Mouse (Mus musculus) embryonic fibroblast, embryonic 13.5 days (primary cell): ENCODE results near the gene Ank. TPM values are rescaled to one million over a fixed set of nuclear protein-coding genes. Genes with fewer than 3 reads are reported as not detected.
A peak's percentile ranks its signal among the peaks of the same experiment; 100 is the strongest.

Source experiments
- H3K27ac ChIP-seq: 2 replicates; pipeline ENCODE4 v1.5.1; 2012; ENCODE audit warnings: low read length, control low read depth, inconsistent platforms; ENCODE audit not compliant: insufficient read depth
- H3K4me1 ChIP-seq: 2 replicates; pipeline ENCODE4 v1.6.1; 2011; ENCODE audit warnings: low read length; ENCODE audit not compliant: control insufficient read depth, insufficient read depth
- H3K4me3 ChIP-seq: 2 replicates; pipeline ENCODE4 v1.5.1; 2011; ENCODE audit warnings: mild to moderate bottlenecking, control low read depth, low read length; ENCODE audit not compliant: insufficient read depth
- CTCF ChIP-seq: IDR thresholded peaks from 2 replicates; pipeline ENCODE4 v1.5.1; 2011; ENCODE audit warnings: mild to moderate bottlenecking, control low read depth, low read length, moderate library complexity, borderline replicate concordance; ENCODE audit not compliant: insufficient read depth
- POLR2A ChIP-seq: IDR thresholded peaks from 2 replicates; pipeline ENCODE4 v1.6.1; 2011; ENCODE audit warnings: low read depth, mild to moderate bottlenecking, control low read depth, low read length, moderate library complexity
- polyA plus RNA-seq: library from polyadenylated mRNA; stranded (reverse); fragments of >200 nt; gene quantifications from 2 replicates; pipeline ENCODE4 v1.2.4, GENCODE M21; 2011; ENCODE audit warnings: low read depth; ENCODE audit not compliant: missing spikeins, insufficient read length

The Ank gene
- 30.3 and 92.9 TPM in 2 replicates for polyA plus RNA-seq

- Histone ChIP-seq H3K4me3 (peak within 1 kb of the TSS; percentile 79), H3K4me1 (no peaks in the 10 kb centered on the region), H3K27ac (peak within 1 kb of the TSS; percentile 66)
- TF ChIP-seq POLR2A (peak; percentile 44; the same call in 1 of the 2 replicates), CTCF (0 out of 2 replicates have a peak, but pooled peaks have one; percentile 10)
Observed at GRCm38 (mm10) chr15:27466131-27467080, at the start of gene Ank. TSS of gene Ank (plus strand) at chr15:27466677.

- peak overlapping the region; percentile 97 for H3K27ac ChIP-seq
- no peak for TF ChIP-seq CTCF
- no peak for TF ChIP-seq POLR2A
Observed at GRCm38 (mm10) chr15:27418566-27419331, 47.7 kb upstream of the Ank start.

DNA sequence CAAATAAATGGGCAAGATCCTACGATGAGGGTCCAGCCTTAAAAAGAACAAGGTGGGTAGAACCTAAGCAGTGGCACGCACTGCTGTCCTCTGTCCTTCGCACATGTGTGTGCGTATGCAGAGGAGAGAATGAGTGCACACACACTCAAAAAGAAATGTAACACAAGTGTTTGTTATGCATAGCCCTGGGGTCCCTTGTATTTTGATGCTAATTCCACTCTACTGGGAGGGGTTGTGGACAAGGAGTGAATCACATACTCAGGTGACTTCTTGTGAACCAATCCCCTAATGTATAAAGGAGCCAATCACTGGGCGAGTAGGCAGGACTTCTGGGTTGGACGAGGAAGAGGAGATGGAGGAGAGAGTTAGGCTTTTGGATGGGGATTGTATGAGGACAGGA is 44.9 kb upstream of the Ank start:
- Histone ChIP-seq H3K4me1 (peaks cover 7% of the 10 kb centered on the region), H3K4me3 (no peak overlapping the region), H3K27ac (no peak overlapping the region)
- TF ChIP-seq POLR2A: no peak
- no peak for TF ChIP-seq CTCF

More at GRCm38 (mm10) chr15:27418566-27419331, 47.7 kb upstream of the Ank start:
- Histone ChIP-seq H3K4me1 (peaks cover 12% of the 10 kb centered on the region), H3K4me3 (no peak overlapping the region)

GRCm38 (mm10) chr15:27427581-27427980 is 38.9 kb upstream of the Ank start:
- Histone ChIP-seq H3K4me3 (no peak overlapping the region), H3K27ac (peak overlapping the region; percentile 12; the same call in 1 of the 2 replicates), H3K4me1 (no peaks in the 10 kb centered on the region)
- no peak for TF ChIP-seq CTCF
- TF ChIP-seq POLR2A: no peak

- Histone ChIP-seq H3K4me1 (no peaks in the 10 kb centered on the region), H3K27ac (no peak overlapping the region), H3K4me3 (no peak overlapping the region)
- TF ChIP-seq POLR2A (no peak), CTCF (no peak)
Observed at GRCm38 (mm10) chr15:27430241-27430640, 36.2 kb upstream of the Ank start.

- no peak overlapping the region for H3K27ac ChIP-seq
- H3K4me3 ChIP-seq: no peak overlapping the region
- TF ChIP-seq CTCF: no peak
- no peak for TF ChIP-seq POLR2A
- H3K4me1 ChIP-seq: no peaks in the 10 kb centered on the region
Observed at GRCm38 (mm10) chr15:27432851-27433615, 33.4 kb upstream of the Ank start.

DNA sequence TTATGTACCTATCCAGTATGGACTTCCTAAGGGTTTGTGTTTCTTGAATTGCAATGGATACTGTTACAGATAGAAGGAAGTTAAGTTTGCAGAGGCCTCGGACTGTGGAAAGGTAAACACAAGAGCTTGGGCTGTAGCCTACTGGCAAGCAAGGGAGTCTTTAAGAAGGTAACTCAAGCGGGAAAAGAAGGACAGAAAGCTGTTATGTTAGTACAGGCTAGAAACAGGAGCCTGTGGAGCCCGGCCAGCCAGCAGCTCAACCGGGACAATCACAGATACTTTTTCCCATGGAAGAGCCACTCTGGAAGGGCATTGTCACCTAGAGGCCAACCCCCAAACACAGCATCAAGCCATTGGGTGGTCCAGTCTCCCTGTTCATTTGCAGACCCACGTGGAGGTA is 31.1 kb upstream of the Ank start:
- Histone ChIP-seq H3K27ac (no peak overlapping the region), H3K4me3 (no peak overlapping the region), H3K4me1 (no peaks in the 10 kb centered on the region)
- TF ChIP-seq POLR2A (no peak), CTCF (no peak)

GRCm38 (mm10) chr15:27436194-27436593 is 30.3 kb upstream of the Ank start:
- no peak overlapping the region for H3K4me3 ChIP-seq
- no peaks in the 10 kb centered on the region for H3K4me1 ChIP-seq
- no peak overlapping the region for H3K27ac ChIP-seq
- TF ChIP-seq CTCF: no peak
- TF ChIP-seq POLR2A: no peak

- no peaks in the 10 kb centered on the region for H3K4me1 ChIP-seq
- TF ChIP-seq CTCF (no peak), POLR2A (no peak)
- H3K4me3 ChIP-seq: no peak overlapping the region
- H3K27ac ChIP-seq: no peak overlapping the region
Observed at GRCm38 (mm10) chr15:27441053-27441452, 25.4 kb upstream of the Ank start.
